Mouse (Mus musculus): ENCODE measurements around the gene Exoc2. TPM values are rescaled to one million over a fixed set of nuclear protein-coding genes. Genes with fewer than 3 reads are reported as not detected.

Exoc2 gene
- total and polyA plus RNA-seq, 3 experiments: 22.1 to 26.0 TPM; not detected in 1

- H3K9me3 ChIP-seq (replicated peaks; ENCODE audit: insufficient read depth, low read length): no peaks in the 10 kb centered on the region
- no peaks in the 10 kb centered on the region for H3K79me2 ChIP-seq (ENCODE audit: control insufficient read depth, insufficient read depth, low read length, poor library complexity)
- H3K4me3 ChIP-seq (ENCODE audit: control insufficient read depth in 1 of 2, insufficient read depth in 1 of 2, low read depth in 2 of 2, low read length in 2 of 2): no peak overlapping the region
- no peaks in the 10 kb centered on the region for H3K4me1 ChIP-seq (ENCODE audit: control insufficient read depth in 1 of 2, insufficient read depth in 2 of 2, low read length in 2 of 2)
- H3K27me3 ChIP-seq (ENCODE audit: control insufficient read depth in 1 of 2, insufficient read depth in 2 of 2, low read length in 2 of 2): no peaks in the 10 kb centered on the region
- no peaks in the 10 kb centered on the region for H3K36me3 ChIP-seq (ENCODE audit: control insufficient read depth in 1 of 2, insufficient read depth in 2 of 2, low read length in 2 of 2)
- TF ChIP-seq ZC3H11A (IDR thresholded peaks at IDR 0.05; ENCODE audit: low read depth, low read length) (no peak), CHD2 (IDR thresholded peaks at IDR 0.05; ENCODE audit: low read length) (no peak), MAZ (IDR thresholded peaks at IDR 0.05; ENCODE audit: low read depth, low read length) (no peak), KAT2A (conservative IDR thresholded peaks at IDR 0.05; ENCODE audit: low read depth, low read length) (no peak), POLR2AphosphoS5 (IDR thresholded peaks at IDR 0.05; ENCODE audit: borderline replicate concordance, low read depth, low read length) (no peak), ELF1 (IDR thresholded peaks at IDR 0.05; ENCODE audit: low read depth, low read length) (no peak), ZMIZ1 (IDR thresholded peaks at IDR 0.05; ENCODE audit: low read depth, low read length) (no peak)
- DNase-seq (ENCODE audit: low read depth, low spot score): no peak
- H3K27ac ChIP-seq (ENCODE audit: control insufficient read depth, low read depth, low read length): no peak overlapping the region
- no peak overlapping the region for H3K9ac ChIP-seq (ENCODE audit: control insufficient read depth, low read depth, low read length, poor library complexity, severe bottlenecking)
Observed at GRCm38 (mm10) chr13:31021514-31021913, 47.6 kb upstream of the Exoc2 start.

- no peak overlapping the region for H3K4me3 ChIP-seq (ENCODE audit: control insufficient read depth in 1 of 2, insufficient read depth in 1 of 2, low read depth in 2 of 2, low read length in 2 of 2)
- no peak for TF ChIP-seq SMC3 (IDR thresholded peaks at IDR 0.05; ENCODE audit: low read depth, low read length)
- no peak for TF ChIP-seq EP300 (IDR thresholded peaks at IDR 0.05; ENCODE audit: low read depth in 1 of 2, low read length in 2 of 2)
- no peak for TF ChIP-seq POLR2A (IDR thresholded peaks at IDR 0.05; ENCODE audit: control insufficient read depth in 1 of 2, insufficient read depth in 1 of 2, low read depth in 1 of 2, low read length in 2 of 2, poor library complexity in 1 of 2)
- TF ChIP-seq GATA1 (IDR thresholded peaks at IDR 0.05; ENCODE audit: low read depth, low read length): no peak
- no peak for TF ChIP-seq POLR2AphosphoS2 (IDR thresholded peaks at IDR 0.05; ENCODE audit: low read length)
- no peak for TF ChIP-seq MAFK (IDR thresholded peaks at IDR 0.05; ENCODE audit: borderline replicate concordance, low read depth, low read length)
- no peak for TF ChIP-seq MAX (IDR thresholded peaks at IDR 0.05; ENCODE audit: low read length)
- TF ChIP-seq CHD2 (IDR thresholded peaks at IDR 0.05; ENCODE audit: low read length): no peak
- no peak for TF ChIP-seq ZKSCAN1 (IDR thresholded peaks at IDR 0.05; ENCODE audit: low read depth, low read length)
- no peak for TF ChIP-seq ZNF384 (IDR thresholded peaks at IDR 0.05; ENCODE audit: low read depth, low read length)
- TF ChIP-seq POLR2AphosphoS5 (IDR thresholded peaks at IDR 0.05; ENCODE audit: borderline replicate concordance, low read depth, low read length): no peak
- TF ChIP-seq JUND (IDR thresholded peaks at IDR 0.05; ENCODE audit: low read depth, low read length): no peak
- no peak for TF ChIP-seq MEF2A (IDR thresholded peaks at IDR 0.05; ENCODE audit: extremely low read depth, insufficient replicate concordance, low read depth, low read length, poor library complexity, severe bottlenecking)
- H3K27me3 ChIP-seq (ENCODE audit: control insufficient read depth in 1 of 2, insufficient read depth in 2 of 2, low read length in 2 of 2): no peaks in the 10 kb centered on the region; a peak in 1 of 4 replicates
Observed at GRCm38 (mm10) chr13:31017545-31017944, 43.7 kb upstream of the Exoc2 start.

More at GRCm38 (mm10) chr13:31017545-31017944, 43.7 kb upstream of the Exoc2 start:
- Histone ChIP-seq H3K27ac (ENCODE audit: control insufficient read depth, low read depth, low read length) (no peak overlapping the region), H3K79me2 (ENCODE audit: control insufficient read depth, insufficient read depth, low read length, poor library complexity) (no peaks in the 10 kb centered on the region), H3K9ac (ENCODE audit: control insufficient read depth, low read depth, low read length, poor library complexity, severe bottlenecking) (no peak overlapping the region), H3K4me1 (ENCODE audit: control insufficient read depth in 1 of 2, insufficient read depth in 2 of 2, low read length in 2 of 2) (no peaks in the 10 kb centered on the region), H3K36me3 (ENCODE audit: control insufficient read depth in 1 of 2, insufficient read depth in 2 of 2, low read length in 2 of 2) (no peaks in the 10 kb centered on the region), H3K9me3 (replicated peaks; ENCODE audit: insufficient read depth, low read length) (no peaks in the 10 kb centered on the region)
- DNase-seq (ENCODE audit: low read depth, low spot score): no peak
